Mouse (Mus musculus) bone marrow, adult 2 months (tissue): Measurements from ENCODE around the gene Prl8a6. TPM values are rescaled to one million over a fixed set of nuclear protein-coding genes. Genes with fewer than 3 reads are reported as not detected.

Experiments used
- H3K27ac ChIP-seq: fragments of 200-500 bp; 2 replicates; pipeline ENCODE4 v1.5.1; 2012; ENCODE audit warnings: low read depth, mild to moderate bottlenecking, control low read depth, inconsistent platforms, low read length; ENCODE audit not compliant: control insufficient read depth, poor library complexity, insufficient read depth
- H3K4me1 ChIP-seq: fragments of 200-500 bp; 2 replicates; pipeline ENCODE4 v1.6.1; 2011; ENCODE audit warnings: low read length; ENCODE audit not compliant: control insufficient read depth, insufficient read depth
- H3K4me3 ChIP-seq: fragments of 200-500 bp; replicated peaks from 2 replicates; pipeline ENCODE3; 2011; ENCODE audit warnings: mild to moderate bottlenecking, low read depth, low read length, control low read depth; ENCODE audit not compliant: control insufficient read depth
- CTCF ChIP-seq: fragments of 200-500 bp; IDR thresholded peaks from 2 replicates; pipeline ENCODE4 v1.5.1; 2011; ENCODE audit warnings: low read length, control low read depth; ENCODE audit not compliant: control insufficient read depth, insufficient read depth
- POLR2A ChIP-seq: fragments of 200-500 bp; IDR thresholded peaks from 2 replicates; pipeline ENCODE4 v1.6.1; 2011; ENCODE audit warnings: low read depth, mild to moderate bottlenecking, control low read depth, low read length, borderline replicate concordance; ENCODE audit not compliant: control insufficient read depth
- WGBS: fragments of 180-500 bp; shearing (Covaris S2); methylation state at CpG from one replicate; pipeline ENCODE4 v1.1.7; 2018; 5-methylcytosine and 5-hydroxymethylcytosine counted together
- polyA plus RNA-seq: library from polyadenylated mRNA; stranded (reverse); fragments of >200 nt; gene quantifications from 2 replicates; pipeline ENCODE4 v1.2.4, GENCODE M21; 2011; ENCODE audit warnings: low replicate concordance; ENCODE audit not compliant: missing spikeins, insufficient read depth, insufficient read length

The Prl8a6 gene
- polyA plus RNA-seq = not detected in 2 replicates

- no peak for TF ChIP-seq CTCF
- TF ChIP-seq POLR2A = no peak
- Histone ChIP-seq H3K4me1 (no peaks in the 10 kb centered on the region), H3K27ac (no peak within 1 kb of the TSS), H3K4me3 (no peak within 1 kb of the TSS)
- 76% methylated on average over 3 of the region's 3 CpGs for WGBS
These were observed at the start of gene Prl8a6 for GRCm38 (mm10) chr13:27438588-27438987. Gene Prl8a6 (minus strand): TSS chr13:27438688.

- WGBS = 71% methylated on average over 1 of the region's 1 CpGs
- Histone ChIP-seq H3K27ac (no peak overlapping the region), H3K4me3 (no peak overlapping the region), H3K4me1 (no peaks in the 10 kb centered on the region)
- TF ChIP-seq POLR2A (no peak), CTCF (no peak)
These were observed 5.3 kb downstream of the Prl8a6 start for GRCm38 (mm10) chr13:27433159-27433558.

GRCm38 (mm10) chr13:27413640-27414039 lies 24.8 kb downstream of the Prl8a6 start:
- H3K4me3 ChIP-seq = no peak overlapping the region
- H3K27ac ChIP-seq = no peak overlapping the region
- TF ChIP-seq POLR2A (no peak), CTCF (no peak)
- H3K4me1 ChIP-seq = no peaks in the 10 kb centered on the region

GRCm38 (mm10) chr13:27399061-27399724 lies 39.3 kb downstream of the Prl8a6 start:
- H3K27ac ChIP-seq = no peak overlapping the region
- TF ChIP-seq CTCF (no peak), POLR2A (no peak)
- H3K4me3 ChIP-seq = no peak overlapping the region
- WGBS = 72% methylated on average over 7 of the region's 7 CpGs
- H3K4me1 ChIP-seq = no peaks in the 10 kb centered on the region

- H3K4me3 ChIP-seq = no peak within 1 kb of the TSS
- TF ChIP-seq CTCF (no peak), POLR2A (no peak)
- H3K4me1 ChIP-seq = no peaks in the 10 kb centered on the region
- no peak within 1 kb of the TSS for H3K27ac ChIP-seq
- 79% methylated on average over 6 of the region's 6 CpGs for WGBS
These were observed 47.7 kb downstream of the Prl8a6 start, which contains the start of gene Prl2b1 for GRCm38 (mm10) chr13:27390746-27391145. Gene Prl2b1 (minus strand): TSS chr13:27390846.

Other genes starting within 250 kb of the Prl8a6 start
- gene Prl3c1, start 242.0 kb downstream of the Prl8a6 start, polyA plus RNA-seq = not detected in 2 replicates
- gene Prl3b1, start 196.8 kb downstream of the Prl8a6 start, polyA plus RNA-seq = not detected in 2 replicates
- 1.3 TPM in 1 of 2 replicates, not detected in the other for gene Prl3a1, start 179.3 kb downstream of the Prl8a6 start, polyA plus RNA-seq
- gene Prl6a1, start 126.1 kb downstream of the Prl8a6 start, polyA plus RNA-seq = not detected in 2 replicates
- not detected in 2 replicates for gene Prl8a2, start 93.0 kb downstream of the Prl8a6 start, polyA plus RNA-seq
- gene Prl2b1, start 47.8 kb downstream of the Prl8a6 start, polyA plus RNA-seq = not detected in 2 replicates
- gene Prl8a8, start 74.5 kb upstream of the Prl8a6 start, polyA plus RNA-seq = not detected in 2 replicates
- not detected in 2 replicates for gene Prl8a9, start 125.9 kb upstream of the Prl8a6 start, polyA plus RNA-seq
- not detected in 2 replicates for gene Prl8a1, start 143.5 kb upstream of the Prl8a6 start, polyA plus RNA-seq
- gene Prl7b1, start 171.9 kb upstream of the Prl8a6 start, polyA plus RNA-seq = not detected in 2 replicates
- gene Prl7a1, start 203.8 kb upstream of the Prl8a6 start, polyA plus RNA-seq = not detected in 2 replicates
- gene Prl7a2, start 229.3 kb upstream of the Prl8a6 start, polyA plus RNA-seq = not detected in 2 replicates